Mouse (Mus musculus): Measurements from ENCODE around the gene Eif2b4.

DNA sequence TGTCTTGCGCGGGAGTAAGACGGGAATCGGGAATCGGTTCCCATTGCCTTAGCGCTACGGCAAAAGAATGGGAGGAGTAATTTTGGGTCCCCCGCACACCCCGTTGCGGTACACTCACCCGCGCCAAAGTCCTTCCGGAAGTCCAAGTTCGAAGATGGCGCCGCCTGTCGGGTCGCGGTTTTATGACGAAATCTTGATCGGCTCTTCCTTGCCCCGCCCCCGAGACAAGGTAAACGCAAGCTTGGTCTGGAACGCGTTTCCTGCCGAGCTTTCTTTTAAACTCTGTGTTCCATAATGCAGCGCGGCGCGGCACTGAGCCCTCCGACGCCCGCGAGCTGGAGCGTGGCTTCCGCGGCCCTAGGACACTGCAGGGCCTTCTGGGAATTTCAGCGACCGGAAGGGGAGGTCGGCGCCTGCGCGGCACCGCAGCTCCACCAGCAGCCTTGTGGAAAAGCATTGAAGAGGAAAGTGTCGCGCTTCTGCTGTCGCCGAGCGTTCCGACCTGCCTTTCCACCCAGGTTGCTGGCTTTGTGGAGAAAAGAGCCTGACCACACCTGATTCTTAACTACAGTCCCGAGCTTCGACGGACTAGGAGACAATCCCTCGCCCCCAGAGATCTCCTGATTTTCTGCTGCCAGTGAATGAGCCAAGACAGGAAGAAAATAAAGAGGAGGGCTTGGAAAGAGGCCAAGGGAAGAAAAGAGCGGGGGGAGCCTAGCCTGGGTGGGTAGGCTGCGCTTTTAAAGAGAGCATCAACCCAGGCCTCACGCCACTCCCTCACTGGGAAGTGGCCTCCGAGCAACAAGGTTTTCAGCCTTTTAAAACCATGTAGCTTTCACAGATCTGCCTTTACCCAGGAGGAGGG lies 13.2 kb downstream of the Eif2b4 start, which contains the start of the genes Gm29609 and Gtf3c2:
- TF ChIP-seq CTCF (IDR thresholded peaks at IDR 0.05; ENCODE audit: borderline replicate concordance, insufficient read depth, low read depth, low read length) (no peak), POLR2A (IDR thresholded peaks at IDR 0.05; ENCODE audit: borderline replicate concordance, insufficient read depth, low read length) (peak; percentile 90)

All from cerebellum, adult 2 months (tissue).